Mouse (Mus musculus) ovary, postnatal 10 days (tissue): ENCODE measurements around the gene Abat.

Source experiments
- DNase-seq: peaks from one replicate; pipeline ENCODE4 v3.0.0; 2022; ENCODE audit warnings: low spot score

The Abat gene

DNA sequence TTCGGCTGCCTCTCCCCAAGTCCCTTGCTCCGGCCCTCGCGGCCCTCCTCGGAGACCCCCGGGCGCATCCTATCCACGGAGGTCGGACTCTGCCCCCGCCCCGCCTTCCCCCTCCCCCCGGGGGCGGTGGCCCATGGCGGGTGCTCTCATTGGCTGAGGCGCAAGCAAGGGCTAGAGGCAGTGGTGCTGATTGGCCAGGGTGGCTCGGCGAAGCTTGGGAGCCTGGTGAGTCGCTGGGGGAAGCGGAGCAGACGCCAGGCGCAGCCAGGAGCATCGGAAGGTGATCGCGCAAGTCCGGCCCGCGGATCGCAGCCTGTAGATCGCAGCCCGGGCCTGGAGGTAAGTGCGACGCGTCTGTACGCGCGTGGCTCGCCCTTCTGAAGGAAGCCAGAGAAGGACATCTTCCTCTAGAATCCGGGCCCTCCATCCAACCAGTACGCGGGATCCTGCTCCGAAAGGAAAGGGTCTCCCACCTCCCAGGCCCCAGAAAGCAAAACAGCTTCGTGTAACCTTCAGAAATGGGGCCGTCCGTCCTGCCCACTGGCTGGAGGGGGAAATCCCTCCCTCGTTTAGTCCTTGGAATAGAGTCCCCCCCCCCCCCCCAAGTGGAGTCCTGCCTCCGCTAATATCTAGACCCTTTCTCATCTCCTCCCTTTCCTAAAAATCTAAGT lies at the start of gene Abat:
Abat (plus strand) TSS at position 194 of the 671 bp plus-strand sequence.
- peak; percentile 85 for DNase-seq

DNA sequence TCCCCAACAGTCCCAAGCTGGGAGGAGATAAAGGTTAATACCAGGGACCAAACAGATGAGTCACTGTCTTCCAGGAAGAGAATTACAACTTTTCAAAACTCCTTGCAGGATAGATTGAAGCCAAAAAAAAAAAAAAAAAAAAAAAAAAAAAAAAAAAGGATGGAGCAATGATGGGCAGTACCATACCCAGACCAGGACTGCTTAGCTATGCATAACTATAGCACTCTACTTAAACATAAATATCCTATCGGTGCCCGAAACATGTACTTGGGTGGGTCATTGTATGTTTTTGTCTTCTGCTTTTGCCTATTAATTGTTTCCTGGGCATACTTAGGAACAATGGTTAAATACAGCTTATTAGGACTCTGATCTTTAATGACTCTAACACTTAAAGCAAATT lies 43.1 kb upstream of the Abat start:
- no peak for DNase-seq

DNA sequence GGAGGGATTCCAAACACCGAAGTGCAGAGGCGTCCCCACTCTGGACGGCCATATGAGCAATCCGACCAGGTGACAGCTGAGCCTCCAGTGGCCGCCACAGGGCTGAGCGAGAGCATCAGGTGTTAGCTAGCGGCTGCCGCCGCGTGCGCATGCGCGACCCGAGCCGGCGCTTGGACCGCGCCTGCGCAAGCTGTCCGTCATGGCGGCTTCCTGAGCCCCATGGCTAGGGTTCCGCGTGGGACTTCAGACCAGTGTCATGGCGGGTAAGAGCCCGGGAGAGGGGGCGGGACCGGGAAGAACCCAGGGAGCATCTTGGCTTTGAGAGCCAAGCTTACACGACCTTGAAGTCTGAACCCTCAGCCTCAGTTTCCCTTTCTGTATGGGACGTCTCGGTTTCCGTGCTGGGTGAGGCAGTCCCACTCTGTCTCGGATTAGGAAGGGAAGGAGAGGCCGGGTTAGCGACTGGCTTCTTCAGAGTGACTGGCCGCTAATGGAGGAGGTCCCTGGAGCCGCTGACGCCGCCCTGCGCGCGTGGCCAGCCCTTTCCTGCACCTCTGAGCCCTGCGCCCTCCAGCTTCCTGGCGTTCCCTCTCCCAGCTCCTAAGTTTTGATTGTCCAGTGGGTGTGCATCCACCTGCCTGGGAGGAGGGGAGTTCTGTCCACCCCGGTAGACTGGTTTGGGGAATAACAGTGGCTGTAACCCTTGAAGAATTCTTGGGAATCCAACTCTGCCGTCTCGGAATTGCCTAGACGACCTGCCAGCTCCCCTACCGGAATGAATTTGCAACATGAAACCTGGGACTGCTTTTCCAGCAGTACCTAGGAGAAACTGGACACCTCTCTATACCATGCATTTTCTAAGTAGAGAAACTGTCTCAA lies 42.4 kb upstream of the Abat start, which contains the start of gene Mettl22:
Mettl22 (plus strand) TSS at position 186 of the 879 bp plus-strand sequence.
- DNase-seq: peak; percentile 82

DNA sequence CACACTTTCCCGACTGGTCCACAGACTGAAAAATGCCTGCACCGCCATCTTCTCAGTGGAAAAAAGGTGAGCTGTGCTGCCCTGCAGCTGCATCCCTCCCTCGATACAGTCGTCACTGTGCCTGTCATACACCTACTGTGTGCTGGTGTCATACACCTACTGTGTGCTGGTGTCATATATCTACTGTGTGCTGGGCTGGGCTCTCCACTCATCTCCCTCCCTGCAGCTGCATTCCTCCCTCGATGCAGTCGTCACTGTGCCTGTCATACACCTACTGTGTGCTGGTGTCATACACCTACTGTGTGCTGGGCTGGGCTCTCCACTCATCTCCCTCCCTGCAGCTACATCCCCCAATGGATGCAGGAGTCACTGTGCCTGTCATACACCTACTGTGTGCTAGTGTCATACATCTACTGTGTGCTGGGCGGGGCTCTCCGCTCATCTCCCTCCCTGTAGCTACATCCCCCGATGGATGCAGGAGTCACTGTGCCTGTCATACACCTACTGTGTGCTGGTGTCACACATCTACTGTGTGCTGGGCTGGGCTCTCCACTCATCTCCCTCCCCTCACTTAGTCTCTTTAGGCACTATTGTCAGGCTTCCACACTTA lies 25.7 kb upstream of the Abat start:
- DNase-seq: no peak

DNA sequence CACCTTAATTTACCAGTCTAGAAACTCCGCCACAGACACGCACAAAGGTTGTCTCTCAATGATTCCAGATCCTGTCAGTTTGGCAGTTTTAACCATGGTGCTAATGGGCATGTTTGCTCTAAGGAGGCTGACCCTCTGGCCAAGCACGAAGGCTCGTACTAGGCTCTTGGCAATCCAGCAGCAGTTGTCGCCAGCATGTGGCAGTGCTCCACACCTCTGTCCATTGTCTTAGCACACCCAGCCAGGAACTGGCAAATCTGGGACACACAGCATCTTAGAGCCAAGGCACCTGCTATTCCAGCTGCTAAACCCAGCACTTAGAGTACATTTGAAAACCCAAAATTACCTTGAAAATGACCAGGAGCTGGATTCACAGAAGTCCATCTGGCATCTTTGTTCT lies 23.9 kb upstream of the Abat start:
- no peak for DNase-seq

DNA sequence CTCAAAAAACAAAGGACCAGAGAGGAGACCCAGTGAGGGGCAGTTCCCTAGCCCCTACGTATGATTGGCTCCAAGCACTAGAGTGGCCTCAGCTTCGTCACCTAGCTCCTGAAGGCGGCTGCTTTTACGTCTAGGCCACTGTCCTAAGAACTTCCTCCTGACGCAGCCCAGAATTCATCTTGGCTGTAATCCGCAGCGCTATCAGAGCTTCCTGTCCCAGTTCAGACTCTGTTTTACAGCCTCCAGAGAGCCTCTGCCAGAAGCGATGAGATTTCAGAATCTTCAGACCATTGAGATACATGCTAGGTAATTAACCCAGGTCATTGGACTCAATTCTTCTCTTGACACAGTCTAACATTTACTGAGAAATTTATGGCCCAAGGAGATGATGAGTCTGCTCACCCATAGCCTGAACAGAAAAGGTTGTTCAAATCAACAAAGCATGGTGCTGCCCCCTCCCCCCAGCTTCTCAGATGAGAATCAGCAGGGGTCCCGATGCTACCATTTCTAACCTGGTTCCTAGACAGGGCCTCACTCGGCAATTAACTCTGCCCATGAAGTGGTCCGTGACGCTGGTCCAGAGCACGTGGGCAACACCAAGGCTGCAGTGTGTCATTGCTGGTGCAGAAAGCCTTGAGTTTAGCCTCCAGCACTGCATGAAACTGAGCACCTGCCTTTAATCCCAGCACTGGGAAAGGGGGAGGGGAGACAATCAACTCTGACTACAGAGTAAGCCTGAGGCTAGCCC lies 21.3 kb upstream of the Abat start:
- no peak for DNase-seq

DNA sequence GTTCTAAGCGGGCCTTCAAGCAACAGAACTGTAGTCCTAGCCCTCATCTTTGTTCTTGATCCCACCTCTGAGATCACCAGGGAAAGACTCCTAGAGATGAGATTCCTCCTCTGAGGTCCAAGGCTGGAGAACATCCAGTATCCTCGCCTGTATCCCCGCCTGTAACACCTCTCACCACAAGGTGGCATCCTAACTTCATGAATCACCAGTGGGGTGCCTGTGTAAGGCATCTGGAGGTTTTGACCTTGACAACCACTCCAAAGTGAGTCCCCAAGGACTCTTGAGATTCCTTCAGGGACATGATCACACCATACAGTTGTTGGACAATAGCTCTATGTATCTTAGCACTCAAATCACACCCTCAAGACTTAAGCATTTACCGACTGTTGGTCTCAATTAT lies 19.0 kb upstream of the Abat start:
- peak; percentile 16 for DNase-seq

DNA sequence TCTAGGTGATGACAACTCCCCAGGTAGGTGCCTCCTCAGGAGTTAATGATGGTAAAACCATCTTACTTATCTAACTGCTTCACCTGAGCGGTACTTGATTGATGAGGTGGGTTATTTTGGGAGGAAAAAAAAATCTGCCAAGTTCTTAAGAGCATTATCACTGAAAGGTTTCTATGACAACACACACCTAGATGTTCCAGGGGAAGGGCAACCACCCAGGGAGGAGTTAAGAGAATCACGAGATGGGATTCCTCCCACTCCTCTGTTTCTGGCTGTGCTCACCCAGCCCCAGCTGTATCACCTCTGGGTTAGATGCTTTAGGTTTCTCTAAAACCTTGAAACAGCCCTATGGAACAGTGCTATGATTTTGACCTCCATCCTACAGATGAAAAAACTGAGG lies 16.3 kb upstream of the Abat start:
- no peak for DNase-seq

DNA sequence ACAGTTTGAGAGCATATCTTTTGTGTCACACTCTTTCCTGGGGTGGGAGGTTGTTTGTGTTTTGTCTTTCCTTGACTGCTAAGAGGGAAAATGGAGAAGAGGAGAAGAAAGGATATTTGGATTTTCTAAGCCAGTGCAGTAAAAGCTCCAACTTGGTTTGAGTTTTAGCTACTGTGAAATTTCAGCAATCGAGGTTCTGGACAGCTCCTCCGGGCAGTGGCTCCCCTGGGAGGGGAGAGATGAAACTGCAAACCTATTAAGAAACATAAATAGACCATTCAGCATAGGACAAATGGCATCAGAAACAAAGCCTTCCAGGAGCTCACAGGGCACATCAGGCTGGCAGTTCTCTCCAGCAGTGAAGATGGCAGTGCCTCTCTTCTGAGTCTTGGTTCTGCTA lies 9.0 kb upstream of the Abat start:
- no peak for DNase-seq

DNA sequence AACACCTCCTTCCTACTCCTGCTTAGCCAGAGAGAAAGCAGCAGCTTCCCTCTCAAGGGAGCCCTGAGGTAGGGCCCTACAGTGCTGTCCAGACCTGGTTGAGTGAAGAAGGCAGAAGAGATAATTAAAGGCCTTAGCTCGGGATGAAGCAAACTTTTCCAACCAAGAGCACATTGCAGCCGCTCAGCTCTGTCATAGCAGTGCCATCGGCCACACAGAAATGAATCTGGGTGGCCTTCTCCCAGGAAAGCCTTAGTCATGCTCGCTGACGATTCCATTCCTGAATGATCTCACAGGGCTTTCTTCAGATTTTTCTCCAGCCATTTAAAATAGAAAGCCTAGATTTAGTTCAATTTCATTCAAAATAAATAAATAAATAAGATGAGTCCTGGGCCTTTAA lies 3.3 kb upstream of the Abat start:
- no peak for DNase-seq

DNA sequence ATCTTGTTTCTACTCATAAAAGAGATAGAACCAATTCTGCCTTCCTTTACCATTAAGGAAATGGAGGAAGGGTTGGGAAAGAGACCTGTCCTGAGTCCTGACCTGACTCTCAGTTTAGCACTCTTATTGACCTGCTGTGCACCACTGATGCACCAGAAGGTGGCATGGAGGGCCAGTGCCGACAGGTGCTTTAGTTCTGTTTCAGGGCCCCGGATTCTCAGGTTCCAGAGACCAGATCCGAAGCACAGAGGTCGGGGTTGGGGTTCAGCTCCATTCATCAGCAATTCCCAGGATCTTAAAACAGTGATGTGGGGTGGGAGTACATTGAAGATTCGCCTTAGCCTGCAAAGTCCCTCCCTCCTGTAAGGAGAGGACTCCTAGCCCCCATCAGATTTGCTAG lies 399 bp upstream of the Abat start:
- no peak for DNase-seq

DNA sequence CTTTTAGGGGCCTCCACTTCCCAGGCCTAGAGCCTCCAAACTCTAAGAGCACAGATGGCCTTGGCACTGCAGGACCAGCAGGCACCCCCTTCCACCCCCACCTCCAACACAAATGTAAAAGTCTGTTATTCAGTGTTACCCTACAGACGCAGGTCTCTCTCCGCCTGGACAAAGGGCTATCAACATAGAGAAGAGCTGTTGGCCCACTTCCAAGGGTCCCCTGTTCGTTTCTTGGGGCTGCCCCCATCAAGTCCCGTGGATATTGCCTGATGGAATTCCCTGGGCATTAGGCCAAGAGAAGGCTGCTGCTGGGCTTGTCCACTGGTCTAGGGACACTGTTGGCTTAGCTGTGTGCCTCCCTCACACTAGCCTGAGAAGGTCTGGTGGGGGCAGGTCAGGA lies 951 bp downstream of the Abat start:
- no peak for DNase-seq

DNA sequence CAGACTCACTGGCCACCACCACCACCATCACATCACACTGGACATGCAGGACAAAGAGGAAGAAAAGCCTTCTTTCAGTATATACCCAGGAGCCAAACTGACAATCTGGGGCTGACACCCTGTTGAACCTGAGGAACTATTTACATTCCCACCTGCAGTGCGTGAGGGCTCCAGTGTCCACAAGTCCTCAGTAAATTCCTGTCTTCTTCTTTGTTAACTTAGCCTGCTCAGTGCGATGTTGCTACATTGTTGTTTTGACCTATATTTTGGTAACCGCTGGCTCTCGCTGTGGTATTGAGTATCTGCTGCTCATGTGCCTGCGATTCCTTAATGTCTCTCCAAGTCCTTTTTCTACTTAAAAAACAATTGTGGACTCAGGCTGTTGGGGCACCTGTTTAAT lies 7.3 kb downstream of the Abat start:
- no peak for DNase-seq

DNA sequence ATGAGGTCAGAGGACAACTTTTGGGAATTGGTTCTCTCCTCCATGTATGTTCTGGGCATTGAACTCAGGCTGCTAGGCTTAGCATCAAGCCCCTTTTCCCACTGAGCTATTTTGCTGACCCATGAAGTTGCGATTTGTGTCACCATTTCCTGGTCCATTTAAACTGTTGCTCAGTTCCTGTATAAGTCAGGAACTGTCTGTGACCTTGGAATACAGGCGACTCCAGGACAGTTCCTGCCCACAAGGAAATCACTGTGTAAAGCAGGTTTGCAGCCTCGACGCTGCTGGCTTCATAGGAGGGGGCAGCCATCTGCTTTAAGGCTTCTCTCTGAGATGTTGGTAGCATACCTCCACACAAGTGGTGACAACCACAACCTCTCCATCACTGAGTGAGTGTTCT lies 8.1 kb downstream of the Abat start:
- no peak for DNase-seq

DNA sequence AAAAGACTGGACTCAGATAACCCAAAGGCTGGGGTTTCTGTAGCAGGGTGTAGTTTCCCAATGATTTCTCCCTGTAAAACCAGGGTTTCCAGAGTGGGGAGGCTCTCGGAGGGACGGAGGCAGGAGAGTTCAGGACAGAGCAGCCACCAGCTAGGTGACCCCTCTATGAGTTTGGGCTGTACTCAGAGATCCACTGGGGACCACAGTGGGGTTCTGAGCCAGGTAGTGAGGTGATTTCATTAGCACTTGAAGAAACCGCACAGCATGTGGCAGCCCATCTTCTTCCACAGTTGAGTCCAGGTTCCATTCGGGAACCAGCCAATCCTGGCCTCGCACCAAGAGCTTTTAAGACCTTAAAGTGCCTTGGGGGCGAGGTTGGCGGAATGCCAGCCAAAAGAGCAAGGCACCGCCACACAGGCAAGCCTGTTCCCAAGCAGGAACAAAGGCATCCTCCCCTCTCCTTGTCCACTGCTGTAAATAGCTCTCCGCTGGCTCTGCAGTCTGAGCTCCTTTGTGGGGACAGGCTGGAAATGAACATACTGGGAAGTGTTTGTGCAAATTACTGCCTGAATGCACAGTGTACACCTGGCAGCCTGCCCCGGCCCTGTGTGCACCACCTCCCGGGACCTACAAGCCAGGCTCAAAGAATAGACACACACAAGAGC lies 10.4 kb downstream of the Abat start:
- peak; percentile 21 for DNase-seq

DNA sequence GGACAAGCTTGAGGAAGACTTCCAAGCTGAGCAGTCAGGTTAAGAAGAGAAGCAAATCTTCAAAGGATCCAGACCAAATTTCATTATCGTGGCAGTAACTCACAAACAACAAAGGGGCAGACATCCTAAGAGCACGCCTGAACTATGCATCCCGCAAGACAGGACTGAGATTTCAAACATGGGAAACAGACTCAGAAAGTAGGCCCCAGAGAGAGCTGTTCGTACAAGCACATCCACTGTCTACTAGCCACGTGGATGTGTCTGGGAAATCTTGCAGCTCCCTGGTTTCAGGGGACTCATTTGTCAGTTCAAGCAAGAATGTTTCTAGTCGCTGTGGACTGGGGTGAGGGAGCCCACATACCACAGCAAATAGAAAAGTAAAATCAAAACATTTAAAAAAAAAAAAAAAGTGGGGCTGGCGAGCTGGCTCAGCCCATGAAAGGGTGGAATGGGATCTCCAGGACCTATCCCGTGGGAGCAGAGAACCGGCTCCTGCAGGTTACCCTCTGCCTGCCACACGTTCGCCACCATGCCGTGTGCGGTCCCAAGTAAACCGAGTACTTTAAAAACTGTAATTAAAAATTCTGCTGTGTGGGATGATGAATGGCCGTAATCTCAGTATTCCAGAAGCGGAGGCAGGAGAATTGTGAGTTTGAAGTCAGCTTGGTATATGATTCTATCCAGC lies 11.1 kb downstream of the Abat start:
- no peak for DNase-seq

DNA sequence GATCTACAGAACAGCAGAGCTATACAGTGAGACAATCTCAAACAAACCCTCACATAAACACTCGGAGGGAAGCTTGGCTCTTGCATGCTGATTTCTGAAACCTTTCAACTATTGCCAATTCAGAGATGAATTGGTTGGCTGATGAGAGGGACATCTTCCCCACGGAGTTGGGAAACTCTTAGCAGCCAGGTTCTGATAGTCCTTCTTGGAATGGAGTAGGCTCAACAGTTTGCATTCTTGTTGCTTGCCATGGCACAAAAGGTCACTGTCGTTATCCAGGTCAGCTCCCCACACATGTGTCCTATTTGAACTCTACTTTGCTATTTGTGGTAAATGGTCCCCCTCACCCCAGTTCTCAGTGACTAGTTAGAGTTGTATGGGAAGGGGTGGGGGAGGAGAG lies 12.1 kb downstream of the Abat start:
- DNase-seq: no peak

DNA sequence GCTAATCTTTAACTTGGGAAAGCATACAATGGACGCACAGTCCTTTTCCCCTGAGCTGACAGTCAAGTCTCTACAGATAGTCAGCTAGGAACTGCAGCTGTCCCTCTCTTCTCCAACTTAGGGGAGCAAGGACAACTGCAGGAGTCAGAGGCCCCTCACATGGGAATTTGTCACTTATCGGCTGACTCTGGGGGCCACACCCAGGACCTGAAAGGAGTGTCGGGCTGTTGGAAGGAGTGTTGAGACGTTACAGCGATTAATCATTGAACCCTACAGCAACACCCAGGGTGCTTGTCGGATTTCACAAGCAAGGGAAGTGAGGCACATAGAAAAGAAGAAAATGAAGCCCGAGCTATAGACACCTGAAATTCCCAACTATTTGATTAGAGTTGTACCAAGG lies 12.6 kb downstream of the Abat start:
- DNase-seq: no peak

DNA sequence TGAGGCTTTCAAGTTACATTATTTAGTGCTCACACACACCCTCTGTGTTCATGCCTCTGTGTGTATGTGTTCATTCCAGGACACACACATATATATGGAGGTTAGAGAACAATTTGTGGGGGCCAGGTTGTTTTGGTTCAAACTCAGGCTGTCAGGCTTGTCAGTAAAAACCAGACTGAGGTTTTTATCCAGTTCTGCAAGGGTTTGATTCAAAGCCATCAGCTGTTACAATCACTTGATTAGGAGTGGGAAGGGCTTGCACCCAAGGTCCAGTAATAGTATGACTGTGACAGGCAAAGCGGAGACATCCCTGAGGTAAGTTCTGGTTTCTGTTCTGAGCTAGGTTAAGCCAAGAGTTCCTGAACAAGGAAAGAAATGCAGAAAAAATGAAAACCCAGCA lies 16.2 kb downstream of the Abat start:
- no peak for DNase-seq

DNA sequence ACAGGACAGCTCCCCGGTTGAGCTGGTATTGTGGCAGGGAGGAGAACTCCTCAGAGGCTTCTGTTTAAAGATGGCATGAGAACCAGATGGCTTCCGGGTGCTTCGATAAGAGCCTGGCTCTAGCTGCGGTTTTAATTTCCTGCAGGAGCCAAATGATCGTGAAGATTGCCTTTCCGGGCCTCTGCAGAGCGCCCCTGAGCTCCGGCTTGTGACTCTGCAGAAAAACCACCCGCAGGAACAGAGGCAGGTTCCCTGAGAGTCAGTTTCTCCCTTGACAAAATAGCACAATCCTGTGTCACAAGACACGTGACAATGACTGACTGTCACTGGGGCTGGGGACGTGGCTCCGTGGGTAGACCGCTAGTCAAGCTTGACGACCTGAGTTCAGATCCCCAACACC lies 16.8 kb downstream of the Abat start:
- DNase-seq: no peak

DNA sequence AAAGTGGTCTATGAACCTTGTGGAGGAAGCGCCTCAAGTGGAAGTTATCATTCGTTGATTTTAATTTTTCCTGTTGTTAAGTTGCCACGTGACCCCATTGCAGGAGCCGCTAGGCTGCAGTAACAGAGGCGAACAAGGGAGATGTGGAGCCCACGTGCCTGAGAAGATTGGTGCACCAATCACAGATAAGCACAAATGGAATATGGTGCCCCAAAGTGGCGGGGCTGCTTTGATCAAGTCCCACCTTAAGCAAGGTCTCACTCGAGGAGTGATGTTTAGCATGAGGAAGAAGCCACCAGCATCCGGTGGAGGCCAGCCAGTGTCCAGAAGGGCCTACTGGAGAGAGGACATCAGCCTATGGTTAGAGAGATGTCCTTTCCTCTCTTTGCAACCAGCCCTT lies 19.2 kb downstream of the Abat start:
- no peak for DNase-seq
